Mouse (Mus musculus): ENCODE measurements around the gene Clstn2. TPM values are rescaled to one million over a fixed set of nuclear protein-coding genes. Genes with fewer than 3 reads are reported as not detected.

The Clstn2 gene
- total and polyA plus RNA-seq, 3 experiments, result not detected

GRCm38 (mm10) chr9:97679878-97680277 lies 353.1 kb downstream of the Clstn2 start:
- H3K4me1 ChIP-seq (ENCODE audit: control insufficient read depth in 1 of 2, insufficient read depth in 2 of 2), result no peaks in the 10 kb centered on the region
- H3K36me3 ChIP-seq (replicated peaks in 1 of 2; ENCODE audit: control insufficient read depth in 1 of 2, insufficient read depth in 1 of 2, low read length in 1 of 2), result no peaks in the 10 kb centered on the region
- in situ Hi-C loops (cut with MboI; ENCODE audit: low pct_ligation_motif_present, low pct_unique_long_range_greater_than_20kb, low sequenced_read_pairs) (no loop called here), dilution Hi-C loops (cut with MboI; ENCODE audit: extremely low pct_ligation_motif_present, extremely low pct_unique_long_range_greater_than_20kb, low sequenced_read_pairs) (no loop called here)
- H3K27ac ChIP-seq (ENCODE audit: insufficient read depth, low read depth), result no peak overlapping the region
- H3K27me3 ChIP-seq (replicated peaks), result no peaks in the 10 kb centered on the region
- DNase-seq (ENCODE audit: extremely low read depth), result no peak
- TF ChIP-seq TCF12 (IDR thresholded peaks at IDR 0.05; ENCODE audit: low read depth, low read length) (no peak), PAX5 (IDR thresholded peaks at IDR 0.05; ENCODE audit: low read length) (no peak), CHD2 (IDR thresholded peaks at IDR 0.05; ENCODE audit: low read length) (no peak), GABPA (IDR thresholded peaks at IDR 0.05; ENCODE audit: insufficient replicate concordance, low read depth, low read length) (no peak), BHLHE40 (IDR thresholded peaks at IDR 0.05; ENCODE audit: low read depth, low read length) (no peak), CHD1 (IDR thresholded peaks at IDR 0.05; ENCODE audit: low read depth, low read length) (no peak), JUN (IDR thresholded peaks at IDR 0.05; ENCODE audit: insufficient read depth, low read depth, low read length) (no peak), ZMIZ1 (IDR thresholded peaks at IDR 0.05; ENCODE audit: low read depth, low read length) (no peak), RCOR1 (conservative IDR thresholded peaks at IDR 0.05; ENCODE audit: low read depth, low read length) (no peak), POLR2A (IDR thresholded peaks at IDR 0.05; ENCODE audit: low read depth, low read length) (no peak), EP300 (IDR thresholded peaks at IDR 0.05; ENCODE audit: low read length) (no peak), ELF1 (IDR thresholded peaks at IDR 0.05; ENCODE audit: low read depth, low read length) (no peak), SMC3 (IDR thresholded peaks at IDR 0.05; ENCODE audit: low read depth, low read length) (no peak), UBTF (IDR thresholded peaks at IDR 0.05; ENCODE audit: low read depth, low read length) (no peak), IRF4 (IDR thresholded peaks at IDR 0.05; ENCODE audit: low read depth, low read length) (no peak)
- peaks cover 78% of the 10 kb centered on the region for H3K9me3 ChIP-seq (replicated peaks; ENCODE audit: low read length)
- H3K4me3 ChIP-seq (replicated peaks in 1 of 3; ENCODE audit: low read depth in 2 of 3, low read length in 2 of 3, poor library complexity in 1 of 3), result no peak overlapping the region
- no peak overlapping the region for H3K9ac ChIP-seq (ENCODE audit: insufficient read depth, low read depth)
- no peaks in the 10 kb centered on the region for H3K79me2 ChIP-seq (replicated peaks; ENCODE audit: control insufficient read depth, extremely low read depth, insufficient read depth, poor library complexity, severe bottlenecking)
- no peak overlapping the region for H3K4me2 ChIP-seq (ENCODE audit: insufficient read depth, low read depth, poor library complexity, severe bottlenecking)

GRCm38 (mm10) chr9:97679106-97679505 lies 353.9 kb downstream of the Clstn2 start:
- Histone ChIP-seq H3K9ac (ENCODE audit: insufficient read depth, low read depth) (no peak overlapping the region), H3K27me3 (replicated peaks) (no peaks in the 10 kb centered on the region), H3K4me1 (ENCODE audit: control insufficient read depth in 1 of 2, insufficient read depth in 2 of 2) (no peaks in the 10 kb centered on the region), H3K79me2 (replicated peaks; ENCODE audit: control insufficient read depth, extremely low read depth, insufficient read depth, poor library complexity, severe bottlenecking) (no peaks in the 10 kb centered on the region), H3K4me3 (replicated peaks in 1 of 3; ENCODE audit: low read depth in 2 of 3, low read length in 2 of 3, poor library complexity in 1 of 3) (no peak overlapping the region), H3K4me2 (ENCODE audit: insufficient read depth, low read depth, poor library complexity, severe bottlenecking) (no peak overlapping the region), H3K36me3 (replicated peaks in 1 of 2; ENCODE audit: control insufficient read depth in 1 of 2, insufficient read depth in 1 of 2, low read length in 1 of 2) (no peaks in the 10 kb centered on the region), H3K9me3 (replicated peaks; ENCODE audit: low read length) (peaks cover 76% of the 10 kb centered on the region), H3K27ac (ENCODE audit: insufficient read depth, low read depth) (no peak overlapping the region)
- no peak for DNase-seq (ENCODE audit: extremely low read depth)
- in situ Hi-C loops (cut with MboI; ENCODE audit: low pct_ligation_motif_present, low pct_unique_long_range_greater_than_20kb, low sequenced_read_pairs) (no loop called here), dilution Hi-C loops (cut with MboI; ENCODE audit: extremely low pct_ligation_motif_present, extremely low pct_unique_long_range_greater_than_20kb, low sequenced_read_pairs) (no loop called here)
- no peak for TF ChIP-seq BHLHE40 (IDR thresholded peaks at IDR 0.05; ENCODE audit: low read depth, low read length)

- H3K9me3 ChIP-seq (replicated peaks; ENCODE audit: low read length), result peaks cover 83% of the 10 kb centered on the region
- no peak overlapping the region for H3K4me3 ChIP-seq (replicated peaks in 1 of 3; ENCODE audit: low read depth in 2 of 3, low read length in 2 of 3, poor library complexity in 1 of 3)
- no peak overlapping the region for H3K4me2 ChIP-seq (ENCODE audit: insufficient read depth, low read depth, poor library complexity, severe bottlenecking)
- H3K4me1 ChIP-seq (ENCODE audit: control insufficient read depth in 1 of 2, insufficient read depth in 2 of 2), result no peaks in the 10 kb centered on the region
- H3K79me2 ChIP-seq (replicated peaks; ENCODE audit: control insufficient read depth, extremely low read depth, insufficient read depth, poor library complexity, severe bottlenecking), result no peaks in the 10 kb centered on the region
- dilution Hi-C loops (cut with MboI; ENCODE audit: extremely low pct_ligation_motif_present, extremely low pct_unique_long_range_greater_than_20kb, low sequenced_read_pairs) (no loop called here), in situ Hi-C loops (cut with MboI; ENCODE audit: low pct_ligation_motif_present, low pct_unique_long_range_greater_than_20kb, low sequenced_read_pairs) (no loop called here)
- no peaks in the 10 kb centered on the region for H3K27me3 ChIP-seq (replicated peaks)
- DNase-seq (ENCODE audit: extremely low read depth), result no peak
- no peak overlapping the region for H3K9ac ChIP-seq (ENCODE audit: insufficient read depth, low read depth)
- no peak for TF ChIP-seq JUND (conservative IDR thresholded peaks at IDR 0.05; ENCODE audit: low read depth, low read length)
- no peak for TF ChIP-seq MAX (IDR thresholded peaks at IDR 0.05; ENCODE audit: low read length)
- no peak for TF ChIP-seq ZMIZ1 (IDR thresholded peaks at IDR 0.05; ENCODE audit: low read depth, low read length)
- no peak for TF ChIP-seq E2F4 (IDR thresholded peaks at IDR 0.05; ENCODE audit: insufficient replicate concordance, low read depth, low read length)
- TF ChIP-seq ELF1 (IDR thresholded peaks at IDR 0.05; ENCODE audit: low read depth, low read length), result no peak
- TF ChIP-seq MAFK (IDR thresholded peaks at IDR 0.05; ENCODE audit: insufficient replicate concordance, low read length), result no peak
- TF ChIP-seq ZNF384 (IDR thresholded peaks at IDR 0.05; ENCODE audit: low read depth, low read length), result no peak
- no peak for TF ChIP-seq RCOR1 (conservative IDR thresholded peaks at IDR 0.05; ENCODE audit: low read depth, low read length)
- no peak for TF ChIP-seq ZKSCAN1 (IDR thresholded peaks at IDR 0.05; ENCODE audit: borderline replicate concordance, low read depth, low read length)
- no peak for TF ChIP-seq MEF2A (IDR thresholded peaks at IDR 0.05; ENCODE audit: borderline replicate concordance, low read depth, low read length)
- TF ChIP-seq JUN (IDR thresholded peaks at IDR 0.05; ENCODE audit: insufficient read depth, low read depth, low read length), result no peak
- no peaks in the 10 kb centered on the region for H3K36me3 ChIP-seq (replicated peaks in 1 of 2; ENCODE audit: control insufficient read depth in 1 of 2, insufficient read depth in 1 of 2, low read length in 1 of 2)
- H3K27ac ChIP-seq (ENCODE audit: insufficient read depth, low read depth), result no peak overlapping the region
Measured at GRCm38 (mm10) chr9:97677075-97677474, 355.9 kb downstream of the Clstn2 start.

Measured in CH12.LX (cell line).